Mouse (Mus musculus) kidney, embryonic 15.5 days (tissue): Measurements from ENCODE around the gene Hsd17b3. TPM values are rescaled to one million over a fixed set of nuclear protein-coding genes. Genes with fewer than 3 reads are reported as not detected.

Experiments
- ATAC-seq: fragments of 200-750 bp; cut with Nextera tagmentation; replicated peaks from 2 replicates; pipeline ENCODE4 v1.8.0; 2017; ENCODE audit warnings: moderate TSS enrichment; ENCODE audit not compliant: low FRiP score
- H3K27ac ChIP-seq: fragments of 300-500 bp; sonication (generic); 2 replicates; pipeline ENCODE4 v1.5.1; 2015; ENCODE audit warnings: mild to moderate bottlenecking, inconsistent platforms
- H3K27me3 ChIP-seq: fragments of 300-500 bp; sonication (generic); 2 replicates; pipeline ENCODE4 v1.6.1; 2015; ENCODE audit warnings: inconsistent platforms
- H3K36me3 ChIP-seq: fragments of 300-500 bp; sonication (generic); 2 replicates; pipeline ENCODE4 v1.6.1; 2015; ENCODE audit warnings: inconsistent platforms
- H3K4me1 ChIP-seq: fragments of 300-500 bp; sonication (generic); 2 replicates; pipeline ENCODE4 v1.6.1; 2015; ENCODE audit warnings: inconsistent platforms
- H3K4me2 ChIP-seq: fragments of 300-500 bp; sonication (generic); 2 replicates; pipeline ENCODE4 v1.6.1; 2015; ENCODE audit warnings: moderate library complexity, mild to moderate bottlenecking, inconsistent platforms
- H3K4me3 ChIP-seq: fragments of 300-500 bp; sonication (generic); replicated peaks from 2 replicates; pipeline ENCODE4 v1.5.1; 2015; ENCODE audit warnings: mild to moderate bottlenecking, inconsistent platforms
- H3K9ac ChIP-seq: fragments of 300-500 bp; sonication (generic); 2 replicates; pipeline ENCODE4 v1.6.1; 2015; ENCODE audit warnings: mild to moderate bottlenecking, inconsistent platforms
- H3K9me3 ChIP-seq: fragments of 300-500 bp; sonication (generic); replicated peaks from 2 replicates; pipeline ENCODE4 v1.6.1; 2016; ENCODE audit warnings: inconsistent platforms
- WGBS: fragments of 180-500 bp; shearing (Covaris S2); methylation state at CpG from one replicate; pipeline ENCODE4 v1.1.7; 2015; ENCODE audit warnings: mixed read lengths; 5-methylcytosine and 5-hydroxymethylcytosine counted together
- polyA plus RNA-seq: library from polyadenylated mRNA; unstranded; fragments of >200 nt; fragmentation: Nextera tagmentation; extraction: Ambion mirVana; gene quantifications from 2 replicates; pipeline ENCODE4 v1.2.1, GENCODE M21; 2015

Gene Hsd17b3
- polyA plus RNA-seq, result not detected in 2 replicates

DNA sequence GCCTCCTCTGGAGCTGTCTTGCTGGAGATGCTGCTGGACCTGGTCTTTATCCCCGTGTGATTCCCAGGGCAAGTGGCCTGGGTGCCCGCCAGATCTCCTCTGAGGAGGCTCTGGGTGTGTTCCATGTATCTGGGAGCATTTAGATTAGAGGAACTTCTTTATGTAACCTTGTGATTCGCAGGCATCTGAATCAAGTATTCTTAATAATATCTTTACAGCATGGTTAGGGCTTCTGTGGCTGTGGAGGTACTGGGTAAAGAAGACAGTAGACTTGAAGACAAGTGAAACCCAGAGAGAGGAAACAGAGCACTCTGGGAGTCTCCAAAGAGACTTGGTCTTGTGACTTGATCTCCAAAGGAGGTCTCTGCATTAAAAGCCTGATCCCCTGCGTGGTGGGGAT, at the start of gene Hsd17b3:
TSS of gene Hsd17b3 (minus strand) at position 101 of the 400 bp plus-strand sequence.
- ATAC-seq, result no peak
- no peak within 1 kb of the TSS for H3K4me2 ChIP-seq
- no peaks in the 10 kb centered on the region for H3K27me3 ChIP-seq
- H3K4me1 ChIP-seq, result peaks cover 15% of the 10 kb centered on the region
- H3K36me3 ChIP-seq, result no peaks in the 10 kb centered on the region
- no peaks in the 10 kb centered on the region for H3K9me3 ChIP-seq
- 83% methylated on average over 4 of the region's 4 CpGs for WGBS
- no peak within 1 kb of the TSS for H3K9ac ChIP-seq
- H3K27ac ChIP-seq, result no peak within 1 kb of the TSS
- no peak within 1 kb of the TSS for H3K4me3 ChIP-seq

DNA sequence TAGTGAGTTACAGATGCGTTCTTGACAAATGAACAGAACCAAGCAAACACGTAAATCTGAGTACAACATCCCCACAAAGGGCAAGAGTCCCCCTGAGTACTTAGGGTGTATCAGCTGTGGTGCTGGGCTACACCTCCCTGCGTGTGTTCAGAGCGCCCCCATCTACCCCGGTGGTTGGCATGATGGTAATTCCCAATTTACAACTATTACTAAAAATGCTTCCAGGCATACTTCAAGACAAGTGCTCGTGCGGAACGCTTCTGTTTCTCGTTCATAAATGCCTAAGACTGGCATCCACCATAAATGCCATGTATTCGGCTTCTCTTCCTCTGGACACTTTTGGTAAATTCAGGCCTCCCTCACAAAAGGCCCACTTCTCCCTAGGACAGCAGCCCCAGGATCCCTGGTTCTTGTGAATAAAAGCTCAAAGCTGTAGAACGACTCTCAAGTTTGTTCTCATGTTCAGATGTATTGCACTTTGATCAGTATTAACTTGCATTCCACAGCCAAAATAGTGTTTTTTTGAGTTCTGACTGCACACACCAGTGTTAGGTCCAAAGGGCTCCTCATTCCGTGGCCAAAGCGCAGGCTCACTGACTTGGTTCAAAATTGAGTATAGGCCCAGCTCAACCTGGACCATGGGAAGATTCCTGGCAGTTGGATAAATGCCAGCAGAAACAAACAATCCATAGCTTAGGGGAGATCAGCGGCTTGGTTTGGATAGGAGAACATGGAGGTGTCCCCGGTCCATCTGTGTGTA, 40.8 kb upstream of the Hsd17b3 start:
- Histone ChIP-seq H3K36me3 (peaks cover 20% of the 10 kb centered on the region), H3K4me3 (peak overlapping the region; percentile 66), H3K4me1 (peaks cover 13% of the 10 kb centered on the region), H3K27me3 (no peaks in the 10 kb centered on the region), H3K27ac (peak overlapping the region; percentile 81), H3K9me3 (no peaks in the 10 kb centered on the region), H3K4me2 (peak overlapping the region; percentile 87), H3K9ac (peak overlapping the region; percentile 69)
- peak; percentile 82 for ATAC-seq
- 38% methylated on average over 15 of the region's 15 CpGs for WGBS

DNA sequence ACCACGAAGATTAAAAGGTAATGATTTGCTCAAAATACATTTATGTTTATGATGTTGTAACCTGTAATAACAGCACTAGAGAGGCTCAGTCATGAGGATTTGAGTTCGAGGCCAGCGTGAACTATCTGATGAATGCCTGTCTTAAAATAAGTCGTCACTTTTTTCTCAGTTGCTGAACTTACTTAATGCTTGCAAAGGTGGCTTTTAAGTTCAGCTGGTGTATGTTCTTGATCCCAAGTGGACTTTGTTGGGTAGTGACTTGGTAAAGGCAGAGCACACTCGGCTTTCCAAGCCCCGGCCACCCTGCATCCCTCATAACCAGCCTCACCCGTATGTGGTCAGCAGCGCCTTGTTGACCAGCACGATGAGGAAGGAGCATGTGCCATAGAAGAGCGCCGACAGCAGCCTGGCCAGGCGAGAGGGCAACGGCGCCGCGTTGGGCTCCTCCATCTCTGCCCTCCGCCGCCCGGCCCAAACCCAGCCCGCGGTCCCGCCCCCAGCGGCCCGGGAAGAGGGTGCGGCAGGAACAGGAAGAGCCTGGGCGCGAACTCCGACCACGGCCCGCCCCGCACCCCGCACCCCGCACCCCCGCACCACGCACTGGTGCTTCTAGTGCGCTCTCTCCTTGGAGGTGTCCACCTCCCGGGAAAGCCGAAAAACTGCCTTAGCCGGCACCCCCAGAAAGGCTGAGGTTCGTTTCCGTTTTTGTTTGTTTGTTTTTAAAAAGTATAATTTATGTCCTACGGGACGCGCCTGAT, 40.0 kb upstream of the Hsd17b3 start, which contains the start of gene Slc35d2:
TSS of gene Slc35d2 (minus strand) at position 511 of the 758 bp plus-strand sequence.
- peak; percentile 90 for ATAC-seq
- peaks cover 13% of the 10 kb centered on the region for H3K4me1 ChIP-seq
- H3K4me3 ChIP-seq, result peak within 1 kb of the TSS; percentile 66
- 7% methylated on average over 44 of the region's 44 CpGs for whole genome bisulfite sequencing
- H3K27ac ChIP-seq, result peak within 1 kb of the TSS; percentile 81
- peaks cover 12% of the 10 kb centered on the region for H3K36me3 ChIP-seq
- peak within 1 kb of the TSS; percentile 69 for H3K9ac ChIP-seq
- no peaks in the 10 kb centered on the region for H3K9me3 ChIP-seq
- peak within 1 kb of the TSS; percentile 87 for H3K4me2 ChIP-seq
- H3K27me3 ChIP-seq, result no peaks in the 10 kb centered on the region

DNA sequence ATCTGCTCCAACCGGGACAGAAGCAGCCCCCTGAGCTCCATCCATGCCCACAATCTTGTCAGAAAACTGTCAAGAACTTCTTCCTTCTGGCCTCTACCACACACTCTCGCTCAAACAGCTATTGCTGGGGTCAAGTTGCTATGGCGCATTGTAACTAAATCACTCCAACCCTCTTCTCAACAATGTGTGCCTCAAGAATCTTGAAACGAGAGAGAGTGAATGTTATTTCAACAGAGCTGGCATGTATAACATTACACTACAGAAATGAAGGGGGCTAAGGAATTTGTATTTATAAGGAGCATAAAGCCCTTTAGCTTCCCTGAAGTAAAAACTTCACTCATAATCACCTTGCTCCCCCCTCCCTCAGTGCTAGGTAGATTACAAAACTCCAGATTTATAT, 37.3 kb upstream of the Hsd17b3 start:
- no peak overlapping the region for H3K9ac ChIP-seq
- no peaks in the 10 kb centered on the region for H3K27me3 ChIP-seq
- no peak overlapping the region for H3K4me2 ChIP-seq
- no peaks in the 10 kb centered on the region for H3K9me3 ChIP-seq
- 36% methylated on average over 4 of the region's 4 CpGs for WGBS
- H3K4me1 ChIP-seq, result peaks cover 13% of the 10 kb centered on the region
- H3K27ac ChIP-seq, result 0 out of 2 replicates have a peak overlapping the region, but pooled peaks have one; percentile 11
- no peak for ATAC-seq
- H3K36me3 ChIP-seq, result no peaks in the 10 kb centered on the region
- no peak overlapping the region for H3K4me3 ChIP-seq

DNA sequence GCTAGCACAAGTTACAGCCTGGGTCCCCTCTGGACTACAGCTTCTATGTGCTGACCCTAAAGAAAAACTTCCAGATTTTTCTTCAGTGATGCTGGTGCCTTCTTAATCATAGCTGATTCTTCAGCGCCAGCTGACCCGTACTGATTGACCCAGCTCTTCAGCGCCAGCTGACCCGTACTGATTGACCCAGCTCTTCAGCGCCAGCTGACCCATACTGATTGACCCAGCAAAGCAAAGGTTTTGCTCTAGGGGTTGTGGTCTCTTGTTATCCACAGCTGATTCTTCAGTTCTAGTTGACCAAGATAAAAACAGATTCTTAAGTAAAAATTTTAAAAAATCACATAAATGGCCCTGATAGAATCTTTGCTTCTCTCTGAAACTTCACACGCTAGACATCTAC, 35.9 kb upstream of the Hsd17b3 start:
- no peaks in the 10 kb centered on the region for H3K27me3 ChIP-seq
- H3K4me1 ChIP-seq, result peaks cover 10% of the 10 kb centered on the region
- H3K4me3 ChIP-seq, result no peak overlapping the region
- H3K4me2 ChIP-seq, result no peak overlapping the region
- H3K9me3 ChIP-seq, result no peaks in the 10 kb centered on the region
- ATAC-seq, result no peak
- 93% methylated on average over 6 of the region's 6 CpGs for WGBS
- no peaks in the 10 kb centered on the region for H3K36me3 ChIP-seq
- H3K9ac ChIP-seq, result no peak overlapping the region
- H3K27ac ChIP-seq, result no peak overlapping the region

DNA sequence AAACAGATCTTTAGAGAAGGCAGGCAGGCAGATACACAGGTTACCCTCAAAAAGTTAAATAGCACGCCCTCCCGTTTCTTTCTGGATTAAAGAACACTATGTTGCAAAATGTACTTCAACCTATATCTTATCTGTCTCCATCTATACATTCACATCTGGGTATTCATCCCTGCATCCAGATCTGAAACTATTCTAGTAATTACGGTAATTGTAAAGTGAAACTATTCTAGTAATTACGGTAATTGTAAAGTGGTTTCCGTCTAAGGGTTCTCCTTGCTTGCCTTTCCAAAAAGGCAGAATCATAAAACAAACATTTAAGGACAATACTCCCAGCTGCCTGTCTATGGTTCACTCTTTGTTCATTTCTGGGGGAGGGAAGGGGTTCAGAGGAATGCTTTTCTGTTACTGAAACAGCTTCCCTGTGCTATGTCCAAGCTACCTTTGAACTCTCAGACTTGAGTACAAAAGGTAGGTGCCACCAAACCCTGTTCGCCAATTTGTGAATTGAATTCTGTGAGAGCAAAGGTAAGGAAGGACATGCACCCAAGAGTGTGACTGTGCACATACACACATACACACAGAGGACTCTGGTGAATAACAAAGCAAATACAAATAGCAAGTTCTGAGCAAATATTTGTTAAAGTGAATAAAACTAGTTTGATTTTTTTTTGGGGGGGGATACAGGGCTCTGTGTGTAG, 34.6 kb upstream of the Hsd17b3 start:
- no peak for ATAC-seq
- Histone ChIP-seq H3K27ac (no peak overlapping the region), H3K4me1 (0 out of 2 replicates have a peak, but pooled peaks cover 2% of the 10 kb centered on the region), H3K27me3 (no peaks in the 10 kb centered on the region), H3K9me3 (no peaks in the 10 kb centered on the region), H3K36me3 (no peaks in the 10 kb centered on the region), H3K4me3 (no peak overlapping the region), H3K4me2 (no peak overlapping the region), H3K9ac (no peak overlapping the region)
- 41% methylated on average over 6 of the region's 6 CpGs for WGBS

DNA sequence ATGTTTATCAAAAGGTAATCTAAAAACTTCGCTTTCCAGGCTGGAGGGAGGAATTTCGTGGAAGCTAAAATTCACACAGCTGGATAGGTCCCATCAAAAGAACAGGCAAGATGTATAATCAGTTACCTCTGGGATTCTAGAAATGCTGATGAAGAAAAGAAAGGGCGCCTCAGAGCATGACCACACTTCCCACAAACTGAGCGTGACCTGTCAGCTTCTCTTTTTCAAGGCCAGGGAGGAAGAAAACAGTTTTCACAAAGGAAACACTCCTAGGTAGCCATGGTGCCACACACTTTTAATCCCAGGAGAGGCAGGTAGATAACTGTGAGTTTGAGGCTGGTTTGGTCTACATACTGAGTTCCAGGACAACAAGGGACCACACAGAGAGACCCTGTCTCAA, 31.7 kb upstream of the Hsd17b3 start:
- H3K4me1 ChIP-seq, result no peaks in the 10 kb centered on the region
- no peak for ATAC-seq
- H3K4me2 ChIP-seq, result no peak overlapping the region
- H3K27ac ChIP-seq, result no peak overlapping the region
- WGBS, result 74% methylated on average over 4 of the region's 4 CpGs
- H3K4me3 ChIP-seq, result no peak overlapping the region
- H3K9ac ChIP-seq, result no peak overlapping the region
- no peaks in the 10 kb centered on the region for H3K9me3 ChIP-seq
- H3K36me3 ChIP-seq, result no peaks in the 10 kb centered on the region
- H3K27me3 ChIP-seq, result no peaks in the 10 kb centered on the region

DNA sequence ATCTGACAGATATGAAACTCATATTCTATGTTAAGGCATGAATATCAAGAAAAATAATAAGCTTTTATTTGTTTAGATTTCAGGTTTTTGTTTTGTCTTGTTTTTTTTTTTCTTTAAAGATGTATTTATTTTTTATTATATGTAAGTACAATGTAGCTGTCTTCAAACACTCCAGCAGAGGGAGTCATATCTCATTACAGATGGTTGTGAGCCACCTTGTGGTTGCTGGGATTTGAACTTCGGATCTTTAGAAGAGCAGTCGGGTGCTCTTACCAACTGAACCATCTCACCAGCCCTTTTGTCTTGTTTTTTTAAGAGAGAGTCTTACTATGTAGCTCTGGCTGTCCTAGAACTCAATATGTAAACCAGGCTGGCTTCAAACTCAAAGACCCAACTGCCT, 28.4 kb upstream of the Hsd17b3 start:
- no peak for ATAC-seq
- 60% methylated on average over 2 of the region's 2 CpGs for WGBS
- H3K4me3 ChIP-seq, result no peak overlapping the region
- no peak overlapping the region for H3K4me2 ChIP-seq
- no peaks in the 10 kb centered on the region for H3K4me1 ChIP-seq
- no peak overlapping the region for H3K27ac ChIP-seq
- H3K36me3 ChIP-seq, result no peaks in the 10 kb centered on the region
- no peaks in the 10 kb centered on the region for H3K27me3 ChIP-seq
- H3K9me3 ChIP-seq, result no peaks in the 10 kb centered on the region
- H3K9ac ChIP-seq, result no peak overlapping the region

DNA sequence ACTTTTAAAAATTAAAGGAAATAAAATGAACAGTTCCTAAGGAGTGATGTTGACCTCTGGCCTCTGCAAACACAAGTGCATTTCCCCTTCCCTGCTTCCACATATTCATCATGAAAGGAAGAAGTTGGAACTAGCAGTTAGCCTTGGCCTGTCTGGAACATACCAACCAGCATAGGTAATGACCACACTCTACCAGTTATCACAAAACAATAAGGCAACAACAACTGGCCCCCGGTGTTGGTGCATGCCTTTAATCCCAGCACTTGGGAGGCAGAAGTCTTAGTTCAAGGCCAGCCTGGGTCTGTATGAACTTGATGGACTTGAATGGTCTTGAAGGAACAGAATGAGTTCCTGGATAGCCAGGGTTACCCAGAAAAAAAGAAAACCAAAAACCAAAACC, 21.4 kb upstream of the Hsd17b3 start:
- no peak for ATAC-seq
- H3K9me3 ChIP-seq, result no peaks in the 10 kb centered on the region
- H3K27me3 ChIP-seq, result no peaks in the 10 kb centered on the region
- H3K4me1 ChIP-seq, result peaks cover 10% of the 10 kb centered on the region
- no peak overlapping the region for H3K4me2 ChIP-seq
- no peak overlapping the region for H3K9ac ChIP-seq
- no peak overlapping the region for H3K4me3 ChIP-seq
- H3K27ac ChIP-seq, result no peak overlapping the region
- no peaks in the 10 kb centered on the region for H3K36me3 ChIP-seq
- 85% methylated on average over 1 of the region's 1 CpGs for WGBS

DNA sequence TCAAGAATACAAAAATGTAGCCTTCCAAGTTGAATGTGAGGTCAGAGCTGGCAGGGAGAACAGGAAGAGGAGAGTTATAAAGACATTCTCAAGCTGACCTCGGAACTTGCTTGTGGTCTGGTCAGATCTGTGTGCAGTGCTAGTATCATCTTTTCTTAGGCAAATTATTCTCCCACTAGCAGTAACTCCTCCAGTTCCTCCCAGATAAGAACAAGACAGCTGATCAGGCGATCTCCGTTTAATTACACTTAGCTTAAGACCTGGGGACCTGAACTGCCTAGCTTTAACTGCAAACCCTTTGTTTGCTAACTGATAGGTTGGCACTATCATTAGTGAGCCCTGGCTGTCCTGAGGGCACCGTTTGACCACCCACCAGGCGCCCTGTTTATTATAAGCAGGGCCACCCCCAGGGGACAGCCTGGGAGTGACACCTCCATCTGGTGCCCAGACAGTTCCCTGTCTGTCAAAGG, 19.4 kb upstream of the Hsd17b3 start:
- no peaks in the 10 kb centered on the region for H3K36me3 ChIP-seq
- no peak overlapping the region for H3K4me3 ChIP-seq
- H3K4me2 ChIP-seq, result 0 out of 2 replicates have a peak overlapping the region, but pooled peaks have one; percentile 1
- H3K27me3 ChIP-seq, result no peaks in the 10 kb centered on the region
- no peaks in the 10 kb centered on the region for H3K9me3 ChIP-seq
- ATAC-seq, result 0 out of 2 replicates have a peak, but pooled peaks have one; percentile 6
- H3K27ac ChIP-seq, result peak overlapping the region; percentile 15; the same call in 1 of the 2 replicates
- 14% methylated on average over 5 of the region's 5 CpGs for WGBS
- H3K9ac ChIP-seq, result no peak overlapping the region
- H3K4me1 ChIP-seq, result peaks cover 10% of the 10 kb centered on the region

DNA sequence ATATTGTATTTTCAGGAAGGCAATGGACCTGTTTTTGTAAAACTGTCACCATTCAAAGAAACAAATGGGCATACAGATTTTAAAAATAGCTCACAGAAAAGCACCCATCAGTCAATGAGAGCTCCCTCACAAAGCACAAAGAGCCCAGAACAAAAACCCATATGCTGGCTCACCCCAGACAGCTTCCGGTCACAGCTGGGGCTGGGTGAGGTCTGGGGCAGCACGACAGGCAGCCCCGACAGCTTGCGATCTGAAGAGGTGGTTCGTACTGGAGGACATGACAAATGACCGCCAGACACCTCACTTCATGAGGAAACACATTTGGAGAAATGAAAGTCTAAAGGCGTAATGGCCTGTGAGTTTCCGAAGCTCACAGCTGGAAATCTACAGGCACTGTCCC, 18.5 kb upstream of the Hsd17b3 start:
- ATAC-seq, result no peak
- no peaks in the 10 kb centered on the region for H3K9me3 ChIP-seq
- 0 out of 2 replicates have a peak overlapping the region, but pooled peaks have one; percentile 10 for H3K4me2 ChIP-seq
- H3K4me3 ChIP-seq, result no peak overlapping the region
- peaks cover 10% of the 10 kb centered on the region for H3K4me1 ChIP-seq
- H3K36me3 ChIP-seq, result no peaks in the 10 kb centered on the region
- no peak overlapping the region for H3K27ac ChIP-seq
- H3K27me3 ChIP-seq, result no peaks in the 10 kb centered on the region
- no peak overlapping the region for H3K9ac ChIP-seq
- WGBS, result 33% methylated on average over 8 of the region's 8 CpGs
